Mouse (Mus musculus): ENCODE measurements around the gene Fn3k.

Fn3k gene

GRCm38 (mm10) chr11:121457874-121458273 is 23.2 kb downstream of the Fn3k start:
- no peak for DNase-seq

- DNase-seq: no peak
Measured at GRCm38 (mm10) chr11:121467408-121467807, 32.7 kb downstream of the Fn3k start.

- DNase-seq: no peak
Measured at GRCm38 (mm10) chr11:121474831-121475230, 40.1 kb downstream of the Fn3k start.

- DNase-seq: peak; percentile 80 to 87
Measured at GRCm38 (mm10) chr11:121475699-121476415, 41.1 kb downstream of the Fn3k start.

GRCm38 (mm10) chr11:121479476-121480203 is 44.9 kb downstream of the Fn3k start:
- DNase-seq: no peak

GRCm38 (mm10) chr11:121481129-121481528 is 46.4 kb downstream of the Fn3k start:
- DNase-seq: no peak

- DNase-seq: no peak
Measured at GRCm38 (mm10) chr11:121485882-121486281, 51.2 kb downstream of the Fn3k start.

- no peak for DNase-seq
Measured at GRCm38 (mm10) chr11:121490651-121491050, 55.9 kb downstream of the Fn3k start.
